Mouse (Mus musculus) 416B (cell line): ENCODE data around the gene Josd1.
"Not testable (repeated sequence)": the region's sequence is repeated elsewhere in the genome, so short reads cannot be mapped to it uniquely, and the experiment has no call there.

Experiments used
- DNase-seq: peaks from one replicate; pipeline ENCODE4 v3.0.0; 2011; ENCODE audit warnings: low read depth

Josd1 gene

DNA sequence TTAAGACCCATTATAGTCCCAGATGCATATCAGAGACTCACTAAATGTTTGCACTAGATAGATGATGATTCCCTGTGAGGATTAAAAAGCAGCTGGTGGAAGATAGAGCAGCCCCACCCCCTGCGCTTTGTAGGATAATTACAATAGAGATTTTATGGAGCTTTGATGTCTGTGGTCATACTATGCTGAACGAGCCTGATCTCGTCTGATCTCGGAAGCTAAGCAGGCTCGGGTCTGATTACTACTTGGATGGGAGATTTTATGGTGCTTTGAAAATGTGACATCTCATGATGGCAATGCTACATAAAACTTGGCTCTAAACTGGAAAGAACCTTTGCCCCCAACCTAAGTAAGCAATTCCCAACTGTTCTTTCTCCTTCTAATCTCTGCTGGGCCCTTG lies 4.6 kb upstream of the Josd1 start:
- no peak for DNase-seq

DNA sequence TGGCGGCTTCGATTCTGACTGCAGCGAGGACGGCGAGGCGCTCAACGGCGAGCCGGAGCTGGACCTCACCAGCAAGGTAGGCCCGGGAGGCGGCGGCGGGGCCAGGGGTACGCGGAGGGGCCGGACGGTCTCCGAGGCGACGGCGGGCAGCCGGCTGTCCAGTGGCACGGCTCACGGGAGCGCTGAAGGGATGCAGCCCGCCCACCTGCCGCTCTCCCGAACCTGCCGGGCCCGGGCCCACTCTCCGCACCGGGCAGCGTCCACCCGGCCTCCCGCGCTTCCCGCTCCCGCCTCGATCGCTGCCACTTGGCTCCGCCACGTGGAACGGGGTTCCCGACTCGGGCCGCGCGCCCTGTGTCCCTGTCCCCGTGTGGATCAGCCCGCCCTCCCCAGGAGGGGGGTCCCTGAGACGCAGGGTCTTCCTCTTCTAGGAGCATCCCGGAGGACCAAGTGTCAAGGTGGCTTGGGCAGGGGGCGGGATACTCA lies 3.3 kb upstream of the Josd1 start:
- DNase-seq, result no peak

DNA sequence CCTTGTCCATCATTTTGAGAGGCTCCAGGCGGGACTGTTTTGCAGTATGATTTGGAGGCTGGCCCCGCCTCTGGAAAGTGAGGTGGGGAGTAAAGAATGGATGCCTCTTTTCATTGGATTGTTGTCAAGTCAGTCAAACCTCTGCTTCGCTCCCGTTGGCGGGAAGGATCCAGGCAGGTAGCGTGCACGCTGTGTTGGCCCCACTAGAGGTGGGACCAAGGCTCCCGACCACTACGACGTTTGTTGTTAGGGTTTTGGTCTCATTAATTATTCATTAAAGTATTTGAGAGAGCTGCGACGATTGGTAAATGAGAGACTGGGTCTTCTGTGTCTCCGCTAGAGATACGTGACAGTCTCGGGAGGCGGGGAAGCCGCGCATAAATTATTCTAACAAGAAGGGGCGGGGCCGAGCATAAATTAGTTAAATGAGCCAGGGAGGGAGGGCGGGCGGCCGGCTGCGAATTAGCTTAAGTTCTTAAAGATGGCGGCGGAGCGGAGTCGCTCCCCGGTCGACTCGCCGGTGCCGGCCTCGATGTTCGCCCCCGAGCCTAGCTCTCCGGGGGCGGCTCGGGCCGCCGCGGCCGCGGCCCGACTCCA lies 2.8 kb upstream of the Josd1 start, which contains the start of gene Gtpbp1:
Gene Gtpbp1, plus strand, starts transcription at position 420 of the 597 bp plus-strand sequence.
- peak; percentile 100 for DNase-seq

DNA sequence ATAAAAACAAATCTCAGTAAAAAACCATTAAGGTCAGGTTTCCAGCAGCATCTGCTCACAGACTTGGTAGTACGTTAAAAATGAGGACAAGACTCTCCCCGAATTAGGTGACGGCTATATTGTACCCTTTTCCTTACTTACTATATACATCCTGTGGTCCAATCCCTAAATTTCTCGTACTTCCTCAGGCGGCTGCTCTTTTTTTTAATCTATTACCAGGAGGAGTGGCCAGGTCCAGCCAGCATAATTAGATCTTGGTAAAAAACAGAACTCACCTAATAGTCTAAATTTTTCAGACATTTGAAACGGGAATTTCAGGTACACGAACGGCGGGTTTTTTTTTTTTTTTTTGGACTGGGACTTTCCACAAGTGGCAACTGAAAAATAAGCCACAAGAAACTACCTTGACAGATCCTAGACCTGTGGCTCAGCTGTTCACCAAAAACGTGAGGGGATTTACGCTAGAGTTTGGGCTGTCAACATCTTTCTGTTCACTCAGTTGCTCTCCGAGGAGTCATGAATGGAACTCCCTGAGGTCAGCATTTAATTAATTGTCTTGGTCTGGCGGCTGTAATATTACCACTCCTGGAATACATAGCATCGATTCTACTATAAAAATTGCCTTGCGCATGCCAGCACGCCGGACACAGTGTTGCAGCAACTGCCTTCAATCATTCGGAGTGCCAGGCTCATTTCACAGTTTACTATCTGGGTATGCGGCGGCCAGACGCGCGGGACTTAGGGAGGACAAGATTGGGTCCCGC lies 2.1 kb upstream of the Josd1 start:
- no peak for DNase-seq

DNA sequence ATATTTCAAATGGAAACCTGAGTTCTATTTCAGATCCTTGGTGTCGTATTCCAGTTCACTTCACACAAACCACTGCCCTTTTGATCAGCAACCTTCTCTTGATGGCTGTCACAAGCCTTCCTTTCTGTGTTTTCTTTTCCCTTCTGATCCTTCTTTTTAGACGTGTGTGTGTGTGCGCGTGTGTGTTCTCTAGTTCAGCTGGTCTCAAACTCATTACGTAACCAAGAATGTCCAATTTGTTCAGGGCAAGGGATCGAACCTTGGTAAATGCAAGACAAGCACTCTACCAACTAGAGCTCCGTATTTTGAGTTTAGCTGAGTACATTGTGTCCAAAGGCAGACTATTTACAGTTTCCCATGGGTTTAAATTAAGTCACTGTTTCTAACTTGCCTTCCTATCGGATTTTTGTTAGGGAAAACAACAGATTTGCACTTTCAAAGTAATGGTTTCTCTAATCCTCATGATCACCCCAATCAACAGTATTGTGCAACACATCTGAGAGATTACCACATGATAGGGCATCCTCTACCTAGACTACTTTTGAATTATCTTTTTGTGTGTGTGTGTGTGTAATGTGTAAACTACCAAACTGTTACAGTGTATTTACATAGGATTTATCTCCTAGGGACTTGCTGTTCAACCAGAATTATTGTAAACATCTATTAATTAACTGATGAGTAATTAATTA lies 693 bp upstream of the Josd1 start:
- DNase-seq, result no peak

DNA sequence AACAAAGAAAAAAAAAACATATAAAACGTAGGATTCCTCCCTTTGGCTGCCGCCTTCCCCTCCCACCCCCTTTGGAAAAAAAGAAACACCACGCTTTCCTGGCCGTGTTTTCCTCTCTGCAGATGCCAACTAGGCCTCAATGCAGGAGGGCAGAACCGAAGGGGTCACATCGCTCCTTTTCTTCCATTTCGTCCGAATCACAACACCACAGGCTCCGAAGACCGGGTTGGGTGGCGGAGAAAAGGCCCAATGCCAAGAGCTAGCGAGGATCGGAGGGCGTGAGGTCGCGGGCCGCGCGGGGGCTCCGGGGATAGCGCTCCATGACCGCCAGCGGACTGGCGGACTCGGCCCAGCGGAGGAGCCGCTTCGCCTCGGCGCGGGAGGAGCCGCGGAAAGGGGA lies 544 bp downstream of the Josd1 start:
- DNase-seq, result peak; percentile 54

DNA sequence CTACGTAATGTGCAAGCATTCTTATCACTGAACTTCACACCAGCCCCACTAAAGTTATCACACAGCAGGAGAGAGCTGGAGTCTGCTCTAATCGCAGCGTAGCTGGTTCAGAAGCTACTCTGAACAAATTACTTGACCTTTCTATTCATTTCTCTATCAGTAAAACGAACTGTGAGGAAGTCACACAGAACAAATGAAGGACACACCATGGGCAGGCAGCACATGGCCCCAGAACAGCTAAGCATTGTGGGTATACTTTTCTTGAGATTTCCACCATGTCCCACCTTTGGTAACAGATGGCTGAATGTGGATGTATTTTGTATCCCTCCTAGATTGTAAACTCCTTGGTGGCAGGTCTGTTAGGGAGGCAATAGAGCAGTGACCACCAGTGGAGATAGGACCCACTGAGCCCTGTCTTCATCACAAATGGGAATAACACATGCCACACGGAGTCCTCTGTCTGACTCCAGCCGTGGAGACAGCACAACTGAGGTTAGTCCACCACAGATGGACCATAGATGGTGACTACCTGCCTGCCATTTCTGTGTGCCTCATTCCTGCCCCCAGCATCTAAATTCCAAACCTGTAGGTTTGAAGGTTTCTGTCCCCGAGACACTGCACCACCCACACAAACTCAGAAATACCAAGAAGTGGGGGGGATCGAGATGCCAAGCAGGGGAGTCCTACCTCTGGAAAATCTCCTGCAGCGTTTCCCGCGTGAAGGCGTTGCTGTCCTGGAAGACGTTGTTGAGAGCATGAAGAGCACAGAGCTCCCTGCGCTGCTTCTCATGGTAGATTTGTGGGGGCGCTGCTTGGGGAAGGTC lies 1.5 kb downstream of the Josd1 start:
- DNase-seq, result no peak

DNA sequence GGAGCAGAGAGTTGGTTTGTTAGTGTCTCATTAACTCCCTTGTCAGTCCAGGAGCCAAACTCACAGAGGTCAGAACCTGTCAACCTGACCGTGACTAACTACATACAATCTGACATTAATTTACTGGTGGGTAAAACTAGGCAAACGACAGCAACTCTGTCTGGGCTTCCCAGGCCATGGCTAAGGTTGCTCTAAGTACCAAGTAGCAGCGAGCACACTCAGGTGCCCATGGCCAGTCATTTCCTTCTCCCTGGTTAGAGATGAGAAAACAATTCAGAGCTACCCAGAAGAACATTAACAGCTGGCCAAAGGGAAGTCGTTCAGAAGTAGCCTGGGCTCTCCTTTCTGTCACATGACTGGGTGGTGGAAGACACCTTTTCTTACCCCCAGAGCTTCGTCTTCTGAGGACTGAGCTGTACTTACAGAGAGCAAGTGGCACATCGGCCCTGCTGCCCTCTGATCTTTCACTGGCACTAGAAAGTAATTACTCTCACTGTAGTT lies 2.5 kb downstream of the Josd1 start:
- no peak for DNase-seq

DNA sequence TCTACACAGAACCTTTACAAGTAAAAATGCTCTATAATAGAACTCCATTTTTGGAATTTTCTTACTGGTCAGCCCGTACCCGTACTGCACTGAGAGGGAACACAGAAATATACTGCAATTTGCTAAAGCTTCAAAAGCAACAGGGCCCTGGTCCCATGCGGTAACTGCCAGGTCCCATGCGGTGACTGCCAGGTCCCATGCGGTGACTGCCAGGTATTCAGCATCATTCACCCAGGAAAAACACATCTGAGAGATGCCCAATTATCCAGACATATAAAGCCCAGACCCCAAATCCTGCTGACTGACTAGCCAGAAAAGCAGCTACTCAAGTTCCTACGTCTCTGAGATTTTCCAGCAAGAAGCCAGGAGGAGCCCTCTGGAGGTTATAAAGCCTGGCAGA lies 3.1 kb downstream of the Josd1 start:
- DNase-seq, result no peak

DNA sequence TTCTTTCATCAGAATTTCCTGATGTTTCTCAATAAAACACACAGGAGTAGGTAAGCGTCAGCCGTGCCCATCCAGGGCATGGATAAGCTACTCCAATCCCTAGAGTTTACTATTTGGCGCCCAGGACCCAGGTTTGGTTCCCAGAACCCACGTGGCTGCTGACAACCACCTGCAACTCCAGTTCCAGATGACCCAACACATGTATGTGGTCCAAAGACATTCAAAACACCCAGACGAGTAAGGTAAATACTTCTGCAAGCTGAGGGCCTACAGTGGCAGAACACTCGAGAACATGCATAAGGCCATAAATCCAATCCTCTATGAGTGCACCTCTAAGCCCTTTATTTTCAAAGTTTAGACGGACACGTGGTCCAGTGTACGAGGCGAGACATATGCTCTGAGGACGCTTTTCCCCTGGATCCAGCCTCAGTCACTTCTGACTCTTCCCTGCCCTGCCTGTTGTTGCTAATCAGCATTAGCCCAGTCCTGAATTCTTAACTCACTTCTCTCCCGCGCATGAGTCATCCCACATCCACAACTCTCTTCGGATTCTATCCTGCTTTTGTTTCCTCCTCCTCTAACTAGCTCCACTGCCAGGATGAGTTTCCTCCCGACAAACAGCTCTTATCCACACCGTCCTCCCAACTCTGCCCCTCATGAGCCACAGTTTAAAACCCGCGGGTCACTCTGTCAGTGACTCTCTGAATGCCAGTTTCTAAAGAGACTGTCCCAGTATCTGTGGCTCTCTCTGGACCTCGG lies 3.8 kb downstream of the Josd1 start:
- no peak for DNase-seq

DNA sequence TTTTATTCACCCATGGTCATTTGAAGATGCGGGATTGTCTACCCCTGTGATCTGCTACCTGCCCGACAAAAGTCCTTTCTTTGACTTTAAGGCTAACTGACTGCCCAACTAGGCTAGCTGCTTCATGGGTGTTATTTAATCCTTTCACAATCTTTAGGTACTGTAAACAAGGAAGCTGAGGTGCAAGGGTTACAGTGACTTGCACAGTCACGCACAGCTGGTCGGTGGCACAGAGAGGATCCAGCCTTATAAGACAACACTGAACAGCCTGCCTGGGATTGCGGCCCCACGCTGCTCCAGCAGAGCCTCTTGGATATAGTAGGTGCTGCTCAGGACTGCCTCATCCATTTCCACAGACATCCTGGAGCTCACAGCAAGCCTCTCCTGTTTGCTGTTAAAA lies 4.6 kb downstream of the Josd1 start:
- DNase-seq, result peak; percentile 59

DNA sequence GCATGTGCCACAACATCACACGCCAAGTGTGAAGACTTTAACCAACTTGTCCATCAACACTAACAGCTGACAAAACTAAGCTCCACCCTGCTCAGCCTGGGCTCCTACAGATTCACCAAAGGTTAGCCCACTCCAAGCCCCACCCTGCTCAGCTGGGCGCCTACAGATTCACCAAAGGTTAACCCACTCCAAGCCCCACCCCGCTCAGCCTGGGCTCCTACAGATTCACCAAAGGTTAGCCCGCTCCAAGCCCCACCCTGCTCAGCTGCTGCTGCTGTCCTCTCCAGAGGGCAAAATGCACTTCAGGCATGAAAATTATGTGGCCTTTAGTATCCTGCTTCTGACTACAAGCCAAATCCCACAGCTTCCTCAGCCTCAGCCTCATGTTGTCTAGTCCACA lies 5.7 kb downstream of the Josd1 start:
- no peak for DNase-seq

DNA sequence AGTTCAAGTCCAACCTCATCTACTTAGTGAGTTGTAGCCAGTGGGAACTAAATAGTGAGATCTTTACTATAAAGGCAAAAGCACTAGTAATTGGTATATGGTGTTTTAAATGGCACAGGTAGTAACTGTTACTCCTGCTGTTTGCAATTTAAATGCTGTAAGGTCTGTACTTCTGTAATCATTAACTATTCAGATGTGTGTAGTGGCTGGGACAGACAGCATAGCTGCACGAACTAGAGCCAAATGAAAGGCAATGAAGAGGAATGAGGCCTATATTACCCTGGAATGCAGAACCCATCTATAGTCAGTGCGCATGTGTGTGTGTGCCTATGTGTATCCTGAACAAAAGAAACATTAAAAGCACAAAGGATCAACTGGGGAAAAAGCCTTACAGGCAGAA lies 9.8 kb downstream of the Josd1 start:
- no peak for DNase-seq

DNA sequence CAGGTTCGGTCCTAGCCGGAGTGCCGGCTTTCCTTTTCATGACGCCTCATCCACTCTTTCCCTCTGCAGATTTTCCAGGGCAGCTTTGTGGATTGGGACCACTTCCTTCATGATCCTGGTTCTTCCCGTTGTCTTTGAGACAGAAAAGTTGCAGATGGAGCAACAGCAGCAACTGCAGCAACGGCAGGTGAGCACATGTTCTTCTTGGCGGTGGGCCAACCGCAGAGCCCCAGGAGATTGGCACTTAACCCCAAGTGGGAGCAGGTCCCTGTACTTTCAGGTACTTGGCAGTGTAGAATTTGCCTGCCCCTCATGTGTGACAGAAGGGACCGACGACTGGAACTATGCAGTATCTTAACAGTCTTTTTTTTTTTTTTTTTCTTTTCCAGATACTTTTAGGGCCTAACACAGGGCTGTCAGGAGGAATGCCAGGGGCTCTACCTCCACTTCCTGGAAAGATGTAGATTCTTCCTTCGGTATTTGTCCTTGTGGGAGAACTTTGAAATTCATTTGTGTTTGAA lies 15.8 kb downstream of the Josd1 start:
- DNase-seq, result not testable (repeated sequence)

DNA sequence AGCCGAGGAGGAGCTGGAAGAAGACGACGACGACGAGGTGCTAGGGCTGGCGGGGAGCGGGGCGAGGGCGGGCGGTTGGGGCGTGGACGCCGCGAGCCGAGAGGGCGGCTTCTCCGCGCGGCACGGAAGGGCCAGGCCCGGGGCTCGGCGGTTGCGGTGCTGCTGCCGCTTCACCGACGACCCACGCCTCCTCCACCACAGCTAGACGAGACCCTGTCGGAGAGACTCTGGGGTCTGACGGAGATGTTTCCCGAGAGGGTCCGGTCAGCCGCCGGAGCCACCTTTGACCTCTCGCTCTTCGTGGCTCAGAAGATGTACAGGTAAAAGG lies 16.8 kb downstream of the Josd1 start:
- DNase-seq, result no peak

DNA sequence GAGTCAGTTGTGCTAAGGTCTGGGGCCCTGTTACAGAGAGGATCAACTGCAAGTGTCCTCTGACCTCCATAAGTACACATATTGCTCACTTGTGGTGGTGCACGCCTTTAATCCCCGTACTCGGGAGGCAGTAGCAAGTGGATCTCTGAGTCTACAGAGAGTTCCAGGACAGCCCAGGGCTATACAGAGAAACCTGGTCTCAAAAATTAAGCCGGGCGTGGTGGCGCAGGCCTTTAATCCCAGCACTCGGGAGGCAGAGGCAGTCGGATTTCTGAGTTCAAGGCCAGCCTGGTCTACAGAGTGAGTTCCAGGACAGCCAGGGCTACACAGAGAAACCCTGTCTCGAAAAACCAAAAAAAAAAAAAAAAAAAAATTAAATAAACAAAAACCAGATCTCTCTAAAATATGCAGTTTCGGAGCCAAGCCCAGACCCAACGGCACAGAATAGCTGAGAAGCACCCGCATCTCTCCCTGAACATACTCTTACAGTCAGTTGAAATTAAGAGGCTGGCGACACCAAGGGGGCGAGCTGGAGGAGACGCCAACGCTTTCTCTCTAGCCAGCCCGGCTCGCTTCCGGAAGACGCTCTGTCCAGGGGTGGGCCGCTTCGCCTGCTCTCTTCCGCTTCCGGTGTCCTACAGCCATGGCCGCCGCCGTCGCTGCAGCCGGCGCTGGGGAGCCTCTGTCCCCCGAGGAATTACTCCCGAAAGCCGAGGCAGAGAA lies 17.3 kb downstream of the Josd1 start, which contains the start of gene Tomm22:
Gene Tomm22, plus strand, starts transcription at position 613 of the 723 bp plus-strand sequence.
- peak; percentile 95 for DNase-seq

DNA sequence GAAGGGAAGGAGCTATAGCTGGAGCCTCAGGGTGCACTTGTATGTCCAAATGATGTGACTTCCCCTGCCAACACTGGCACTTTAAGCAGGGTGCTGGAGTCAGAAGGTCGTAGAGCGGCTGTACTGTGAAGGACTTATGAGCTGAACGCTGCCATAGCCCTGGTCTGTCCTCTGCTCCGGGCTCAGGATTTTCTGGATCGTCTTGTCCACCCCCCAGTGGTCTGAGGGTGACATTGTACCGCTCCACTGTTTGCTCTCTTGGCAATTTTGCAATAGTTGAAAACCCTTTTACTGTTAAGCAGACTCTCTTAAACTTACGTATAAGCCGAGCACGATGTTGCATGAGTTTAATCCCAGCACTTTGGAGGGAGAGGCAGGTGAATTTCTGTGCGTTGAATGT lies 18.5 kb downstream of the Josd1 start:
- no peak for DNase-seq

DNA sequence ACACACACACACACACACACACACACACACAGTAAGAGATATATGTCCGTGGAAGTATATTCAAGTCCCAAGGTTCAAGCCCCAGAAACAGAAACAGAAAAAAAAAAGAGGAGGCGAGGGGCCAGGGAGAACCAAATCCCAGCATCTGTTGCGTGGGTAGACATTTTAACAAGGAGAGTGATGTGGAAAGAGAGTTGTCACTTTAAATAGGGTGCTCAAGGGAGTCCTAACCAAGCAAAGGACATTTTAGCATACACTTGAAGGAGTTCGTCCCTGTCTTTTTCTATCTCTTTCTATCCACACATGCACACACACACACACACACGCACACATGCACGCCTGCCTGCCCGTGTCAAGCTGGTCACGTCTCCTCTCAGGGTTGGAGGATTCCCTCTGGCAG lies 23.1 kb downstream of the Josd1 start:
- DNase-seq, result no peak

DNA sequence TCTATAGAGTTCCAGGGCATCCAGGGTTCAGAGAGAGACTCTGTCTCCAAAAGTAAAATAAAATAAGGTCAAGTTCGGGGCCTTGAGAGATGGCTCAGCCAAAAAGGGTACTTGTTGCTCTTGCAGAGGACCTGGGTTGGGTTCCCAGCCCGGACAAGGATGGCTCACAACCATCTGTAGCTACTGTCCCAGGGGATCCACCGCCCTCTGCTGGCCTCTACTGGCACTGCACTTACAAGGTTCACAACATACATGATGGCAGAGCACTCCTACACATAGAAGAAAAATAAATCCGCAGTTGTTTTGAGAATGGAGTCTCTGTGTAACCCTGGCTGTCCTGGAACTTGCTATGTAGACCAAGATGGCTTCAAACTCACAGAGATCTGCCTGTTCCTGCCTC lies 25.9 kb downstream of the Josd1 start:
- DNase-seq, result peak; percentile 58
